Mouse (Mus musculus): ENCODE measurements around the gene Olfr616. TPM values are rescaled to one million over a fixed set of nuclear protein-coding genes. Genes with fewer than 3 reads are reported as not detected.
"Not testable (repeated sequence)": the region's sequence is repeated elsewhere in the genome, so short reads cannot be mapped to it uniquely, and the experiment has no call there.

The Olfr616 gene
- polyA plus RNA-seq, 1 experiment from 2014 or later = not detected

- no peak for ATAC-seq (ENCODE audit: insufficient read depth)
- WGBS = 53% methylated on average over 2 of the region's 2 CpGs
- H3K27me3 ChIP-seq (ENCODE audit: insufficient read depth, low read length) = no peaks in the 10 kb centered on the region
These were observed 21.2 kb downstream of the Olfr616 start, which contains the start of gene Olfr613 for GRCm38 (mm10) chr7:103547774-103548173. TSS of gene Olfr613 (plus strand) at chr7:103548074.

GRCm38 (mm10) chr7:103542617-103543016 is 26.3 kb downstream of the Olfr616 start, which contains the start of gene Olfr612:
TSS of gene Olfr612 (minus strand) at chr7:103542717.
- not testable (repeated sequence) for DNase-seq; H3K36me3 ChIP-seq (ENCODE audit: insufficient read depth); H3K9me3 ChIP-seq (ENCODE audit: low read depth, low read length); H3K4me3 ChIP-seq (ENCODE audit: low read depth, low read length); H3K4me1 ChIP-seq (ENCODE audit: insufficient read depth); H3K4me2 ChIP-seq; H3K9ac ChIP-seq; H3K27me3 ChIP-seq (ENCODE audit: insufficient read depth, low read length); H3K27ac ChIP-seq (ENCODE audit: low read depth); ATAC-seq (ENCODE audit: insufficient read depth)
- 84% methylated on average over 2 of the region's 2 CpGs for WGBS

More at GRCm38 (mm10) chr7:103547774-103548173, 21.2 kb downstream of the Olfr616 start, which contains the start of gene Olfr613:
- TF ChIP-seq CTCF (IDR thresholded peaks at IDR 0.05; ENCODE audit: low read depth) = no peak
- no peak within 1 kb of the TSS for H3K9ac ChIP-seq
- DNase-seq = no peak
- no peaks in the 10 kb centered on the region for H3K4me1 ChIP-seq (ENCODE audit: insufficient read depth)
- no peak within 1 kb of the TSS for H3K4me2 ChIP-seq
- H3K9me3 ChIP-seq (ENCODE audit: low read depth, low read length) = no peaks in the 10 kb centered on the region; the same call in 1 of the 2 replicates
- H3K36me3 ChIP-seq (ENCODE audit: insufficient read depth) = no peaks in the 10 kb centered on the region
- no peak within 1 kb of the TSS for H3K4me3 ChIP-seq (ENCODE audit: low read depth, low read length)
- no peak within 1 kb of the TSS for H3K27ac ChIP-seq (ENCODE audit: low read depth)

- ATAC-seq (ENCODE audit: insufficient read depth); DNase-seq; H3K4me2 ChIP-seq; H3K27me3 ChIP-seq (ENCODE audit: insufficient read depth, low read length); H3K36me3 ChIP-seq (ENCODE audit: insufficient read depth); H3K4me1 ChIP-seq (ENCODE audit: insufficient read depth); H3K9me3 ChIP-seq (ENCODE audit: low read depth, low read length); H3K9ac ChIP-seq; H3K4me3 ChIP-seq (ENCODE audit: low read depth, low read length); H3K27ac ChIP-seq (ENCODE audit: low read depth): not testable (repeated sequence)
- 66% methylated on average over 1 of the region's 1 CpGs for WGBS
These were observed 48.2 kb downstream of the Olfr616 start, which contains the start of gene Olfr611 for GRCm38 (mm10) chr7:103520746-103521145. TSS of gene Olfr611 (minus strand) at chr7:103520846.

Small RNAs within 50 kb of the gene (microRNA-seq; reads per million reads assigned to microRNA genes)
- gene Gm26506 (ENCODE audit: borderline number of aligned reads) = not detected

Other genes with a start within 250 kb of the Olfr616 start
- gene Olfr598, start 245.6 kb downstream of the Olfr616 start, polyA plus RNA-seq (2014; fragmentation: Nextera tagmentation; extraction: Ambion mirVana) = not detected in 2 replicates
- gene Olfr599, start 233.2 kb downstream of the Olfr616 start, polyA plus RNA-seq (2014; fragmentation: Nextera tagmentation; extraction: Ambion mirVana) = not detected in 2 replicates
- gene Olfr600, start 219.5 kb downstream of the Olfr616 start, polyA plus RNA-seq (2014; fragmentation: Nextera tagmentation; extraction: Ambion mirVana) = not detected in 2 replicates
- gene Olfr601, start 206.5 kb downstream of the Olfr616 start, polyA plus RNA-seq (2014; fragmentation: Nextera tagmentation; extraction: Ambion mirVana) = not detected in 2 replicates
- gene Olfr603, start 183.0 kb downstream of the Olfr616 start, polyA plus RNA-seq (2014; fragmentation: Nextera tagmentation; extraction: Ambion mirVana) = not detected in 2 replicates
- not detected in 2 replicates for gene Usp17lc, start 154.1 kb downstream of the Olfr616 start, polyA plus RNA-seq (2014; fragmentation: Nextera tagmentation; extraction: Ambion mirVana)
- not detected in 2 replicates for gene Olfr605, start 123.7 kb downstream of the Olfr616 start, polyA plus RNA-seq (2014; fragmentation: Nextera tagmentation; extraction: Ambion mirVana)
- gene Olfr606, start 120.1 kb downstream of the Olfr616 start, polyA plus RNA-seq (2014; fragmentation: Nextera tagmentation; extraction: Ambion mirVana) = not detected in 2 replicates
- not detected in 2 replicates for gene Olfr607, start 105.0 kb downstream of the Olfr616 start, polyA plus RNA-seq (2014; fragmentation: Nextera tagmentation; extraction: Ambion mirVana)
- gene Olfr608, start 99.3 kb downstream of the Olfr616 start, polyA plus RNA-seq (2014; fragmentation: Nextera tagmentation; extraction: Ambion mirVana) = not detected in 2 replicates
- not detected in 2 replicates for gene Olfr609, start 71.1 kb downstream of the Olfr616 start, polyA plus RNA-seq (2014; fragmentation: Nextera tagmentation; extraction: Ambion mirVana)
- not detected in 2 replicates for gene Olfr610, start 57.0 kb downstream of the Olfr616 start, polyA plus RNA-seq (2014; fragmentation: Nextera tagmentation; extraction: Ambion mirVana)
- not detected in 2 replicates for gene Olfr611, start 48.3 kb downstream of the Olfr616 start, polyA plus RNA-seq (2014; fragmentation: Nextera tagmentation; extraction: Ambion mirVana)
- gene Olfr612, start 26.4 kb downstream of the Olfr616 start, polyA plus RNA-seq (2014; fragmentation: Nextera tagmentation; extraction: Ambion mirVana) = not detected in 2 replicates
- not detected in 2 replicates for gene Olfr613, start 21.1 kb downstream of the Olfr616 start, polyA plus RNA-seq (2014; fragmentation: Nextera tagmentation; extraction: Ambion mirVana)
- gene Olfr615, start 13.1 kb downstream of the Olfr616 start, polyA plus RNA-seq (2014; fragmentation: Nextera tagmentation; extraction: Ambion mirVana) = not detected in 2 replicates
- not detected in 2 replicates for gene Olfr617, start 3.9 kb upstream of the Olfr616 start, polyA plus RNA-seq (2014; fragmentation: Nextera tagmentation; extraction: Ambion mirVana)
- gene Olfr618, start 21.0 kb upstream of the Olfr616 start, polyA plus RNA-seq (2014; fragmentation: Nextera tagmentation; extraction: Ambion mirVana) = not detected in 2 replicates
- gene Olfr619, start 31.4 kb upstream of the Olfr616 start, polyA plus RNA-seq (2014; fragmentation: Nextera tagmentation; extraction: Ambion mirVana) = not detected in 2 replicates
- gene Olfr620, start 43.4 kb upstream of the Olfr616 start, polyA plus RNA-seq (2014; fragmentation: Nextera tagmentation; extraction: Ambion mirVana) = not detected in 2 replicates
- gene Olfr622, start 73.6 kb upstream of the Olfr616 start, polyA plus RNA-seq (2014; fragmentation: Nextera tagmentation; extraction: Ambion mirVana) = not detected in 2 replicates
- gene Olfr623, start 94.6 kb upstream of the Olfr616 start, polyA plus RNA-seq (2014; fragmentation: Nextera tagmentation; extraction: Ambion mirVana) = not detected in 2 replicates
- 0.03 TPM in 1 of 2 replicates, not detected in the other for gene Olfr624, start 102.0 kb upstream of the Olfr616 start, polyA plus RNA-seq (2014; fragmentation: Nextera tagmentation; extraction: Ambion mirVana)
- not detected in 2 replicates for gene Olfr625-ps1, start 113.6 kb upstream of the Olfr616 start, polyA plus RNA-seq (2014; fragmentation: Nextera tagmentation; extraction: Ambion mirVana)
- gene Olfr243, start 145.5 kb upstream of the Olfr616 start, polyA plus RNA-seq (2014; fragmentation: Nextera tagmentation; extraction: Ambion mirVana) = not detected in 2 replicates
- gene Olfr628, start 161.2 kb upstream of the Olfr616 start, polyA plus RNA-seq (2014; fragmentation: Nextera tagmentation; extraction: Ambion mirVana) = not detected in 2 replicates
- not detected in 2 replicates for gene Olfr629, start 175.8 kb upstream of the Olfr616 start, polyA plus RNA-seq (2014; fragmentation: Nextera tagmentation; extraction: Ambion mirVana)
- not detected in 2 replicates for gene Olfr630, start 188.2 kb upstream of the Olfr616 start, polyA plus RNA-seq (2014; fragmentation: Nextera tagmentation; extraction: Ambion mirVana)
- not detected in 2 replicates for gene Olfr69, start 202.5 kb upstream of the Olfr616 start, polyA plus RNA-seq (2014; fragmentation: Nextera tagmentation; extraction: Ambion mirVana)
- not detected in 2 replicates for gene Olfr68, start 210.6 kb upstream of the Olfr616 start, polyA plus RNA-seq (2014; fragmentation: Nextera tagmentation; extraction: Ambion mirVana)
- gene Olfr67, start 222.7 kb upstream of the Olfr616 start, polyA plus RNA-seq (2014; fragmentation: Nextera tagmentation; extraction: Ambion mirVana) = not detected in 2 replicates
- 3,031 and 3,067 TPM in 2 replicates for gene Hbb-bt, start 244.9 kb upstream of the Olfr616 start, polyA plus RNA-seq (2014; fragmentation: Nextera tagmentation; extraction: Ambion mirVana)

Measured in lung, embryonic 14.5 days (tissue).